ENCODE assay signal across 8 mouse cellular contexts in the genomic region with DNA sequence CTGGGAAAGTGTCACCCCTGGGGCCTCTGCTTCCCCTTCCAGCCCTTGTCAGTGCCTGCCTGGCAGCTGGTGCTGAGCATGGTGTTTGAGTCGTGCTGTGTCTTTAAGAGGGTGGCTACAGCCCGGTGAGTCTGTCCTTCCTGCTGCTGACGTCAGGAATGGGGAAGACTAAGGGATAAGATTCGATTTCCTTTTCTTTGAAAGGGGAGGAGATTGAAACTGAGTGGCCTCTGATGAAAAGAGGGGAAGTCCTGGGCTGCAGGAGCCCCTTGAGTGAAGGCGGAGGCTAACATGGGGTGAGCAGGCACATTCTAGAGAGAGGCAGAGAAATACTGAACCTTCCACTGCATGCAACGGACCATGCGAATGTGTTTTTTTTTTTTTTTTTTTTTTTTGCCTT. TPM values are rescaled to one million over a fixed set of nuclear protein-coding genes. Genes with fewer than 3 reads are reported as not detected.
DNase-seq lines count a peak whose midpoint lies in the region; ATAC-seq and TF ChIP-seq lines count a peak whose summit lies in the region.

No protein-coding gene starts in this region.

- WGBS in embryonic facial prominence, embryonic 13.5 days: 4% methylated on average over 7 of the region's 7 CpGs
- 8% methylated on average over 7 of the region's 7 CpGs for WGBS in heart, embryonic 11.5 days (ENCODE audit: insufficient replicate concordance)
- WGBS in kidney, embryonic 15.5 days: 0% methylated on average over 7 of the region's 7 CpGs
- WGBS in liver, embryonic 12.5 days (ENCODE audit: insufficient replicate concordance): 2% methylated on average over 7 of the region's 7 CpGs

- peak; percentile 84 for DNase-seq in A20 (ENCODE audit: low read depth, low spot score)
- DNase-seq in adrenal gland, adult 2 months: peak; percentile 87
- peak; percentile 92 for DNase-seq in telencephalon, adult 2 months (ENCODE audit: low read depth, low spot score)

- no peaks in the 10 kb centered on the region for H3K9me3 ChIP-seq in embryonic facial prominence, embryonic 13.5 days
- H3K9me3 ChIP-seq in heart, embryonic 11.5 days (replicated peaks; ENCODE audit: control insufficient read depth, low read length): no peaks in the 10 kb centered on the region
- H3K9me3 ChIP-seq in kidney, embryonic 15.5 days (replicated peaks): no peaks in the 10 kb centered on the region
- no peaks in the 10 kb centered on the region for H3K9me3 ChIP-seq in liver, embryonic 12.5 days (replicated peaks)

- H3K4me1 ChIP-seq in embryonic facial prominence, embryonic 13.5 days: peaks cover 38% of the 10 kb centered on the region
- peaks cover 19% of the 10 kb centered on the region for H3K4me1 ChIP-seq in heart, embryonic 11.5 days (ENCODE audit: control insufficient read depth, insufficient read depth, low read length)
- peaks cover 31% of the 10 kb centered on the region for H3K4me1 ChIP-seq in kidney, embryonic 15.5 days
- peaks cover 53% of the 10 kb centered on the region for H3K4me1 ChIP-seq in liver, embryonic 12.5 days

- no peaks in the 10 kb centered on the region for H3K27me3 ChIP-seq in embryonic facial prominence, embryonic 13.5 days
- H3K27me3 ChIP-seq in heart, embryonic 11.5 days (ENCODE audit: control insufficient read depth, insufficient read depth, low read length): no peaks in the 10 kb centered on the region
- no peaks in the 10 kb centered on the region for H3K27me3 ChIP-seq in kidney, embryonic 15.5 days
- H3K27me3 ChIP-seq in liver, embryonic 12.5 days (replicated peaks): no peaks in the 10 kb centered on the region
- no peaks in the 10 kb centered on the region for H3K27me3 ChIP-seq in myocyte (ENCODE audit: control insufficient read depth, insufficient read depth, insufficient read length)

- no peaks in the 10 kb centered on the region for H3K79me2 ChIP-seq in myocyte (ENCODE audit: control insufficient read depth, insufficient read depth)

- TF ChIP-seq POLR2A in myocyte (IDR thresholded peaks at IDR 0.05; ENCODE audit: insufficient read length, low read depth): peak; percentile 30

- H3K36me3 ChIP-seq in embryonic facial prominence, embryonic 13.5 days: peaks cover 57% of the 10 kb centered on the region
- peaks cover 18% of the 10 kb centered on the region for H3K36me3 ChIP-seq in heart, embryonic 11.5 days (ENCODE audit: control insufficient read depth, insufficient read depth, low read length)
- peaks cover 46% of the 10 kb centered on the region for H3K36me3 ChIP-seq in kidney, embryonic 15.5 days
- H3K36me3 ChIP-seq in liver, embryonic 12.5 days: peaks cover 26% of the 10 kb centered on the region
- H3K36me3 ChIP-seq in myocyte (ENCODE audit: control insufficient read depth, insufficient read depth): no peaks in the 10 kb centered on the region

- H3K27ac ChIP-seq in embryonic facial prominence, embryonic 13.5 days: peak overlapping the region; percentile 83
- peak overlapping the region; percentile 70 for H3K27ac ChIP-seq in heart, embryonic 11.5 days (ENCODE audit: low read depth, low read length)
- peak overlapping the region; percentile 82 for H3K27ac ChIP-seq in kidney, embryonic 15.5 days
- peak overlapping the region; percentile 45 for H3K27ac ChIP-seq in liver, embryonic 12.5 days

- H3K4me3 ChIP-seq in embryonic facial prominence, embryonic 13.5 days: peak overlapping the region; percentile 33
- peak overlapping the region; percentile 32 for H3K4me3 ChIP-seq in heart, embryonic 11.5 days (ENCODE audit: low read depth, low read length)
- peak overlapping the region; percentile 38 for H3K4me3 ChIP-seq in kidney, embryonic 15.5 days (replicated peaks)
- H3K4me3 ChIP-seq in liver, embryonic 12.5 days: peak overlapping the region; percentile 40
- H3K4me3 ChIP-seq in myocyte: peak overlapping the region; percentile 10

- peak overlapping the region; percentile 56 for H3K4me2 ChIP-seq in embryonic facial prominence, embryonic 13.5 days
- peak overlapping the region; percentile 60 for H3K4me2 ChIP-seq in heart, embryonic 11.5 days
- H3K4me2 ChIP-seq in kidney, embryonic 15.5 days: peak overlapping the region; percentile 56
- peak overlapping the region; percentile 61 for H3K4me2 ChIP-seq in liver, embryonic 12.5 days
- H3K4me2 ChIP-seq in myocyte (ENCODE audit: low read depth): peak overlapping the region; percentile 83

- ATAC-seq in embryonic facial prominence, embryonic 13.5 days (ENCODE audit: insufficient number of reproducible peaks, insufficient read depth, low FRiP score, low TSS enrichment, low read depth): peak; percentile 20; the same call in 1 of the 2 replicates
- peak; percentile 68; the same call in 1 of the 2 replicates for ATAC-seq in heart, embryonic 11.5 days (replicated peaks; ENCODE audit: insufficient number of reproducible peaks, low FRiP score, low TSS enrichment)
- peak; percentile 80 for ATAC-seq in kidney, embryonic 15.5 days (replicated peaks; ENCODE audit: low FRiP score)
- peak; percentile 52 for ATAC-seq in liver, embryonic 12.5 days

- H3ac ChIP-seq in myocyte (ENCODE audit: control insufficient read depth, insufficient read length): no peak overlapping the region

- H3K9ac ChIP-seq in embryonic facial prominence, embryonic 13.5 days: peak overlapping the region; percentile 58
- peak overlapping the region; percentile 16 for H3K9ac ChIP-seq in heart, embryonic 11.5 days (ENCODE audit: low read depth, low read length)
- H3K9ac ChIP-seq in kidney, embryonic 15.5 days: 0 out of 2 replicates have a peak overlapping the region, but pooled peaks have one; percentile 0
- peak overlapping the region; percentile 50 for H3K9ac ChIP-seq in liver, embryonic 12.5 days

TF ChIP-seq in myocyte, 11 proteins besides CTCF, POLR2A, EP300 and RAD21 (continues in another document):
- TF ChIP-seq SRF (IDR thresholded peaks at IDR 0.05; ENCODE audit: control insufficient read depth, insufficient read length, low read depth): no peak
- no peak for TF ChIP-seq MYOD1 (IDR thresholded peaks at IDR 0.05; ENCODE audit: control insufficient read depth in 1 of 3, insufficient read length in 2 of 3, low read depth in 2 of 3)
- TF ChIP-seq USF1 (IDR thresholded peaks at IDR 0.05; ENCODE audit: low read depth): no peak
- TF ChIP-seq TCF12 (IDR thresholded peaks at IDR 0.05; ENCODE audit: insufficient read depth, poor library complexity, severe bottlenecking): no peak
- no peak for TF ChIP-seq MYOG (IDR thresholded peaks at IDR 0.05; ENCODE audit: control insufficient read depth in 1 of 3, insufficient read depth in 1 of 3, insufficient read length in 2 of 3, low read depth in 2 of 3)
- TF ChIP-seq MAX (IDR thresholded peaks at IDR 0.05; ENCODE audit: low read depth): no peak
- no peak for TF ChIP-seq TCF3 (IDR thresholded peaks at IDR 0.05; ENCODE audit: insufficient read length, low read depth)
- no peak for TF ChIP-seq REST (IDR thresholded peaks at IDR 0.05; ENCODE audit: insufficient read depth, insufficient read length)

RNA-seq across cellular contexts. Expression of gene Trex1, which starts 4.8 kb away (rescaled TPM):
- total RNA-seq in adrenal gland, adult 2 months (2021): 10 to 100 TPM; 19.5 to 28.2 TPM
- polyA plus RNA-seq in adrenal gland, adult 2 months (2012; rRNA removed): 129 and 130 TPM in 2 replicates
- polyA plus RNA-seq in embryonic facial prominence, embryonic 13.5 days (2015; fragmentation: Nextera tagmentation; extraction: Ambion mirVana): 13.3 and 13.7 TPM in 2 replicates
- 5.7 and 7.0 TPM in 2 replicates for polyA plus RNA-seq in heart, embryonic 11.5 days (2014; fragmentation: Nextera tagmentation; extraction: Ambion mirVana)
- 11.1 and 13.8 TPM in 2 replicates for polyA plus RNA-seq in kidney, embryonic 15.5 days (2015; fragmentation: Nextera tagmentation; extraction: Ambion mirVana)
- 8.8 and 9.1 TPM in 2 replicates for polyA plus RNA-seq in liver, embryonic 12.5 days (2016; fragmentation: Nextera tagmentation; extraction: Ambion mirVana)
- 10.0 TPM for polyA plus RNA-seq in myocyte (2012; fragmentation: generic; extraction: Trizol)

RNA-seq across cellular contexts. Expression of gene Shisa5, which starts 16.3 kb away (rescaled TPM):
- 100 to 1,000 TPM; 143 to 167 TPM for total RNA-seq in adrenal gland, adult 2 months (2021)
- 586 and 732 TPM in 2 replicates for polyA plus RNA-seq in adrenal gland, adult 2 months (2012; rRNA removed)
- polyA plus RNA-seq in embryonic facial prominence, embryonic 13.5 days (2015; fragmentation: Nextera tagmentation; extraction: Ambion mirVana): 65.4 and 76.0 TPM in 2 replicates
- 49.0 and 59.1 TPM in 2 replicates for polyA plus RNA-seq in heart, embryonic 11.5 days (2014; fragmentation: Nextera tagmentation; extraction: Ambion mirVana)
- 81.7 and 95.6 TPM in 2 replicates for polyA plus RNA-seq in kidney, embryonic 15.5 days (2015; fragmentation: Nextera tagmentation; extraction: Ambion mirVana)
- 19.0 and 21.5 TPM in 2 replicates for polyA plus RNA-seq in liver, embryonic 12.5 days (2016; fragmentation: Nextera tagmentation; extraction: Ambion mirVana)
- polyA plus RNA-seq in myocyte (2012; fragmentation: generic; extraction: Trizol): 82.8 TPM

RNA-seq across cellular contexts. Expression of gene Atrip, which starts 19.2 kb away (rescaled TPM):
- total RNA-seq in adrenal gland, adult 2 months (2021): 10 to 100 TPM; 12.5 to 17.5 TPM
- polyA plus RNA-seq in adrenal gland, adult 2 months (2012; rRNA removed): 22.3 and 25.3 TPM in 2 replicates
- 26.8 and 29.6 TPM in 2 replicates for polyA plus RNA-seq in embryonic facial prominence, embryonic 13.5 days (2015; fragmentation: Nextera tagmentation; extraction: Ambion mirVana)
- 18.0 and 18.6 TPM in 2 replicates for polyA plus RNA-seq in heart, embryonic 11.5 days (2014; fragmentation: Nextera tagmentation; extraction: Ambion mirVana)
- polyA plus RNA-seq in kidney, embryonic 15.5 days (2015; fragmentation: Nextera tagmentation; extraction: Ambion mirVana): 26.3 and 27.0 TPM in 2 replicates
- 18.6 and 19.4 TPM in 2 replicates for polyA plus RNA-seq in liver, embryonic 12.5 days (2016; fragmentation: Nextera tagmentation; extraction: Ambion mirVana)
- polyA plus RNA-seq in myocyte (2012; fragmentation: generic; extraction: Trizol): 9.6 TPM

RNA-seq across cellular contexts. Expression of gene Ccdc51, which starts 27.6 kb away (rescaled TPM):
- 10 to 100 TPM in 1 of 2 experiments, 1 to 10 TPM in 1; 9.2 to 18.9 TPM for total RNA-seq in adrenal gland, adult 2 months (2021)
- polyA plus RNA-seq in adrenal gland, adult 2 months (2012; rRNA removed): 11.4 and 12.6 TPM in 2 replicates
- 14.1 and 14.6 TPM in 2 replicates for polyA plus RNA-seq in embryonic facial prominence, embryonic 13.5 days (2015; fragmentation: Nextera tagmentation; extraction: Ambion mirVana)
- 15.5 and 15.8 TPM in 2 replicates for polyA plus RNA-seq in heart, embryonic 11.5 days (2014; fragmentation: Nextera tagmentation; extraction: Ambion mirVana)
- 12.9 and 13.6 TPM in 2 replicates for polyA plus RNA-seq in kidney, embryonic 15.5 days (2015; fragmentation: Nextera tagmentation; extraction: Ambion mirVana)
- polyA plus RNA-seq in liver, embryonic 12.5 days (2016; fragmentation: Nextera tagmentation; extraction: Ambion mirVana): 14.5 and 15.3 TPM in 2 replicates
- polyA plus RNA-seq in myocyte (2012; fragmentation: generic; extraction: Trizol): 13.8 TPM

RNA-seq across cellular contexts. Expression of gene Tma7, which starts 27.7 kb away (rescaled TPM):
- total RNA-seq in adrenal gland, adult 2 months (2021): 100 to 1,000 TPM; 393 to 485 TPM
- polyA plus RNA-seq in adrenal gland, adult 2 months (2012; rRNA removed): 6.9 and 9.6 TPM in 2 replicates
- 686 and 706 TPM in 2 replicates for polyA plus RNA-seq in embryonic facial prominence, embryonic 13.5 days (2015; fragmentation: Nextera tagmentation; extraction: Ambion mirVana)
- polyA plus RNA-seq in heart, embryonic 11.5 days (2014; fragmentation: Nextera tagmentation; extraction: Ambion mirVana): 776 and 790 TPM in 2 replicates
- polyA plus RNA-seq in kidney, embryonic 15.5 days (2015; fragmentation: Nextera tagmentation; extraction: Ambion mirVana): 616 and 693 TPM in 2 replicates
- polyA plus RNA-seq in liver, embryonic 12.5 days (2016; fragmentation: Nextera tagmentation; extraction: Ambion mirVana): 522 and 538 TPM in 2 replicates
- 271 TPM for polyA plus RNA-seq in myocyte (2012; fragmentation: generic; extraction: Trizol)

Comparison
In these comparisons a context has a peak if more than half of its experiments do, and no peak if none do; other contexts are left out.
1. Peak in every context shown above with its lines: DNase-seq, ATAC-seq, H3K4me3 ChIP-seq and H3K27ac ChIP-seq.
2. ATAC-seq: peak in every context shown above with its lines; median percentile 80 in kidney, embryonic 15.5 days; 68 in heart, embryonic 11.5 days; 52 in liver, embryonic 12.5 days; 20 in embryonic facial prominence, embryonic 13.5 days.
3. H3K9ac ChIP-seq: peak in every context shown above with its lines; median percentile 58 in embryonic facial prominence, embryonic 13.5 days; 50 in liver, embryonic 12.5 days; 16 in heart, embryonic 11.5 days; 0 in kidney, embryonic 15.5 days.